Mouse (Mus musculus) ES-E14 (cell line): ENCODE data around the gene Rnf222. TPM values are rescaled to one million over a fixed set of nuclear protein-coding genes. Genes with fewer than 3 reads are reported as not detected.

Source experiments
- DNase-seq: peaks from one replicate; pipeline ENCODE4 v3.0.0-alpha.2; 2013; ENCODE audit warnings: low read depth, low spot score
- H3K27ac ChIP-seq: 2 replicates; pipeline ENCODE4 v1.5.1; 2012; ENCODE audit warnings: low read depth, mild to moderate bottlenecking, low read length, moderate library complexity, mixed read lengths; ENCODE audit not compliant: poor library complexity, insufficient read depth, severe bottlenecking
- H3K36me3 ChIP-seq: 2 replicates; pipeline ENCODE4 v1.6.1; 2012; ENCODE audit warnings: mild to moderate bottlenecking, low read length, moderate library complexity, mixed read lengths; ENCODE audit not compliant: control insufficient read depth, poor library complexity, insufficient read depth, severe bottlenecking
- H3K4me1 ChIP-seq, 2 experiments: fragments of 150-350 bp in 1 of 2; sonication (generic) in 1 of 2; 2 replicates each; pipeline ENCODE4 v1.6.1; 2012; ENCODE audit warnings: low read length in 2 of 2, mild to moderate bottlenecking in 1 of 2, mixed read lengths in 1 of 2; ENCODE audit not compliant: control insufficient read depth in 2 of 2, insufficient read depth in 2 of 2, poor library complexity in 1 of 2
- H3K4me3 ChIP-seq, 2 experiments: fragments of 150-350 bp in 1 of 2; sonication (generic) in 1 of 2; 2 replicates each; pipeline ENCODE4 v1.5.1; 2012; ENCODE audit warnings: low read length in 2 of 2, low read depth in 1 of 2, mild to moderate bottlenecking in 1 of 2, mixed read lengths in 1 of 2; ENCODE audit not compliant: insufficient read depth in 1 of 2, poor library complexity in 1 of 2, severe bottlenecking in 1 of 2
- H3K9ac ChIP-seq: 2 replicates; pipeline ENCODE4 v1.6.1; 2012; ENCODE audit warnings: low read depth, mild to moderate bottlenecking, low read length, mixed read lengths; ENCODE audit not compliant: poor library complexity, insufficient read depth, severe bottlenecking
- H3K9me3 ChIP-seq: fragments of 150-350 bp; sonication (generic); 2 replicates; pipeline ENCODE4 v1.6.1; 2012; ENCODE audit warnings: low read depth, mild to moderate bottlenecking, low read length; ENCODE audit not compliant: control insufficient read depth, insufficient read depth
- CHD2 ChIP-seq: IDR thresholded peaks from 2 replicates; pipeline ENCODE4 v1.6.1; 2014; ENCODE audit warnings: mild to moderate bottlenecking, low read depth, low read length, inconsistent platforms
- HCFC1 ChIP-seq: IDR thresholded peaks from 2 replicates; pipeline ENCODE4 v1.6.1; 2012; ENCODE audit warnings: low read length, inconsistent platforms, borderline replicate concordance; ENCODE audit not compliant: insufficient read depth
- MAFK ChIP-seq: IDR thresholded peaks from 2 replicates; pipeline ENCODE4 v1.6.1; 2014; ENCODE audit warnings: mild to moderate bottlenecking, low read depth, low read length, inconsistent platforms; ENCODE audit not compliant: insufficient read depth
- ZC3H11A ChIP-seq: IDR thresholded peaks from 2 replicates; pipeline ENCODE4 v1.6.1; 2012; ENCODE audit warnings: low read depth, mild to moderate bottlenecking, inconsistent platforms, low read length, borderline replicate concordance
- ZNF384 ChIP-seq: IDR thresholded peaks from 2 replicates; pipeline ENCODE4 v1.6.1; 2012; ENCODE audit warnings: low read depth, low read length, inconsistent platforms
- in situ Hi-C, 2 experiments: fragments of 600-800 bp; cut with MboI; formaldehyde crosslinking; loops; one replicate each; pipeline ENCODE4 v1.15.1; 2025; ENCODE audit warnings: low sequenced_read_pairs in 2 of 2, inconsistent platforms in 1 of 2; ENCODE audit not compliant: unreplicated experiment in 2 of 2
- total RNA-seq: library from RNA; depleted of rRNA; stranded (reverse); fragments of 300-350 nt; gene quantifications from 2 replicates; pipeline ENCODE4 v1.2.3, GENCODE M21; 2012

Gene Rnf222
- total RNA-seq, 1 experiment, result 0.09 TPM

DNA sequence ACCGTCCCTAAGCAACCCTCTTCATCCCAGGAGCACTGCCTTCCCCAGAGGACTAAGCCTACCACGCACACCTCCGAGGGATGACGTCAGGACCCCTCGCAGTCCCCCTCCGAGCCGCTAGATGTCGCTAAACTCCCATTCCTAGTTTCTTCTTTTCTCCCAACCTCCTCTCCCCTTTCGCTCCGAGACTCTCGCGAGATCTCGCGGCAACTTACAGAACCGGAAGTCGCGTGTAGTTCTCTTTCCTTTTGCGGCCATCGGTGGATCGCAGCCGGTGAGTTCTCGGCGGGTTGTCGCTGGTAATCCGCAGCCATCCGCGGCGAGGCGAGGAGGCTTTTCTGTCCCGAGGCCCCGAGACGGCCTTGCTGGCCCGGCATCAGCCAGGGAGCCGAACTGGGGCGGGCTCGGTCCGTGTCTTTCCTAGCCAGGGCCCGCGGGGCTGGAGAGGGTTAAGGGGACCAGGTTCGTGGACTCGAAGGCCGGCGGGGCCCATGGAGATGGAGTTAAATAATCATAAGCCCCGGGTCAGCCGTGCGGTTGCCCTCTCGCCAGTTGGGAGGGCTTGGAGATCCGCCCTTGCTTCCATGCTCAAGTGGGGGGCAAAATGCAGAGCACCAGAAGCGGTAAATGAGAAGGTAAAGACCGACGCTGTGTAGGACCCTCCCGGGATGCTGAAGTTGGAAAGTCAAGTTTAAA lies 13.1 kb downstream of the Rnf222 start, which contains the start of gene Rpl26:
Gene Rpl26, plus strand, starts transcription at position 233 of the 696 bp plus-strand sequence.
- Histone ChIP-seq H3K9ac (peak within 1 kb of the TSS; percentile 100), H3K27ac (peak within 1 kb of the TSS; percentile 88), H3K9me3 (no peaks in the 10 kb centered on the region), H3K36me3 (peaks cover 35% of the 10 kb centered on the region), H3K4me1 (no peaks in the 10 kb centered on the region), H3K4me3 (peak within 1 kb of the TSS; percentile 93 to 97)
- peak; percentile 73; the same call in 1 of the 2 replicates for TF ChIP-seq HCFC1
- peak; percentile 100 for TF ChIP-seq CHD2
- no peak for TF ChIP-seq ZNF384
- no peak for TF ChIP-seq ZC3H11A
- no peak for TF ChIP-seq MAFK
- in situ Hi-C loops, result no loop called here
- DNase-seq, result peak; percentile 100

DNA sequence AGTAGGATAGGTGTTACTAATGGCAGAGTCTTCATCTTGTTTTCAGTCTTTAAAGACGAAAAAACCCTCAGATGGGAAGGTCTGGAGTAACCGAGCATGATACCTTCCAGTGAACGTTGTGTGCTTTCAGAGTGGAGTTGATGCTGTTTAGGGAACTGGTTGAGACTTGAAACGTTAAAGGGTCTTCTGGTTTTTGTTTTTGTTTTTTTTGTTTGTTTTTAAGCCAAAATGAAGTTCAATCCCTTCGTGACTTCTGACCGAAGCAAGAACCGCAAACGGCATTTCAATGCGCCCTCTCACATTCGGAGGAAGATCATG lies 13.7 kb downstream of the Rnf222 start:
- Histone ChIP-seq H3K27ac (peak overlapping the region; percentile 88; the same call in 1 of the 2 replicates), H3K36me3 (peaks cover 35% of the 10 kb centered on the region), H3K4me1 (no peaks in the 10 kb centered on the region), H3K9ac (peak overlapping the region; percentile 100), H3K4me3 (peak overlapping the region; percentile 93 to 97), H3K9me3 (no peaks in the 10 kb centered on the region)
- DNase-seq, result no peak
- TF ChIP-seq ZNF384, result no peak
- no peak for TF ChIP-seq MAFK
- TF ChIP-seq ZC3H11A, result no peak
- TF ChIP-seq HCFC1, result no peak
- no peak for TF ChIP-seq CHD2
- in situ Hi-C loops, result no loop called here

DNA sequence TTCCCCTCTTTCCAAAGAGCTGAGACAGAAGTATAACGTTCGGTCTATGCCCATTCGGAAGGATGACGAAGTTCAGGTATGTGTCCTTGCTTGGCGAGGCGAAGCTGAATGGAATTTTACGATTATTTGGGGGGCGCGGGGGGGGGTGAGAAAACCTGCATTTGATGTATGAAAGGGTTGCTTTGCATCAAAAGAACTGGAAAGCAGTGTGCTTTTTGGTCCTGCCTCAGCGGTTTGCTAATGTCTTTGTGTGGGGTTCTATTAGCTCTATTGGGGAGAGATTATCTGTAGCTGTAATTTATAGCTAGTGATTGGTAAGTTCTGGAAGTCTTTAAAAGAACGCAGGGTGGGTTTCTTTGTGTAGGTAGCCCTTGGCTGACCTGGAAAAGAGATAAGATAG lies 14.0 kb downstream of the Rnf222 start:
- in situ Hi-C loops, result no loop called here
- Histone ChIP-seq H3K36me3 (peaks cover 35% of the 10 kb centered on the region), H3K9ac (peak overlapping the region; percentile 100), H3K4me3 (peak overlapping the region; percentile 93 to 97), H3K4me1 (no peaks in the 10 kb centered on the region), H3K27ac (peak overlapping the region; percentile 17; the same call in 1 of the 2 replicates), H3K9me3 (no peaks in the 10 kb centered on the region)
- no peak for DNase-seq
- TF ChIP-seq HCFC1, result no peak
- TF ChIP-seq ZNF384, result no peak
- no peak for TF ChIP-seq ZC3H11A
- no peak for TF ChIP-seq CHD2
- TF ChIP-seq MAFK, result no peak

DNA sequence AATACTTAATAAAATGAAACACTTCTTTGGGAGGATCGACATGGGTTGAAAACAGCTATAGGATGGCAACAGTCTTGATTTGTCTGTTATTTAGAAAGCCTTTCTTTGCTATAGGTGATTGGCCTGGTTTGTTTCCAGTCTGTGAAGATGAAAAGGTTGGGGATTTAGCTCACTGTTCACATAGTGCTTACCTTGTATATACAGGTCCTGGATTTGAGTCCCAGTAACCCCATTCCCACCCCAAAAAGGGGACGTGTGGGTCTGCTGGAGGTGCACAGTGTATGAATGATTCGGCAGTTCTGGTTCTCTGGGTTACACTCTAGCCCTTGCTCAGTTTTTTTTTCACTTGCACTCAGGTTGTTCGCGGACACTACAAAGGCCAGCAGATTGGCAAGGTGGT lies 14.5 kb downstream of the Rnf222 start:
- no peak overlapping the region for H3K27ac ChIP-seq
- in situ Hi-C loops, result no loop called here

More for the DNA sequence above, 14.5 kb downstream of the Rnf222 start:
- no peak for TF ChIP-seq ZC3H11A
- no peak for TF ChIP-seq CHD2
- H3K9ac ChIP-seq, result peak overlapping the region; percentile 100
- H3K9me3 ChIP-seq, result no peaks in the 10 kb centered on the region
- peak overlapping the region; percentile 93 to 97 for H3K4me3 ChIP-seq
- no peak for DNase-seq
- no peaks in the 10 kb centered on the region for H3K4me1 ChIP-seq
- peaks cover 35% of the 10 kb centered on the region for H3K36me3 ChIP-seq
